Mouse (Mus musculus) midbrain, embryonic 11.5 days (tissue): ENCODE results near the gene 6030408B16Rik. TPM values are rescaled to one million over a fixed set of nuclear protein-coding genes. Genes with fewer than 3 reads are reported as not detected.

ENCODE experiments used
- ATAC-seq: fragments of 200-750 bp; cut with Nextera tagmentation; 2 replicates; pipeline ENCODE4 v1.8.0; 2017; ENCODE audit warnings: moderate TSS enrichment, moderate library complexity; ENCODE audit not compliant: low FRiP score
- DNase-seq: peaks from one replicate; pipeline ENCODE4 v3.0.0; 2015; ENCODE audit warnings: low spot score; ENCODE audit errors: missing footprints
- H3K27ac ChIP-seq: fragments of 300-500 bp; sonication (generic); 2 replicates; pipeline ENCODE4 v1.5.1; 2014; ENCODE audit warnings: low read depth, low read length
- H3K27me3 ChIP-seq: fragments of 300-500 bp; sonication (generic); 2 replicates; pipeline ENCODE4 v1.6.1; 2014; ENCODE audit warnings: mild to moderate bottlenecking, low read length, moderate library complexity, mixed read lengths; ENCODE audit not compliant: control insufficient read depth, insufficient read depth
- H3K36me3 ChIP-seq: fragments of 300-500 bp; sonication (generic); 2 replicates; pipeline ENCODE4 v1.6.1; 2014; ENCODE audit warnings: mild to moderate bottlenecking, low read length, moderate library complexity, mixed read lengths; ENCODE audit not compliant: control insufficient read depth, insufficient read depth
- H3K4me1 ChIP-seq: fragments of 300-500 bp; sonication (generic); 2 replicates; pipeline ENCODE4 v1.6.1; 2014; ENCODE audit warnings: low read length; ENCODE audit not compliant: control insufficient read depth, insufficient read depth
- H3K4me2 ChIP-seq: fragments of 300-500 bp; sonication (generic); 2 replicates; pipeline ENCODE4 v1.6.1; 2014; ENCODE audit warnings: mild to moderate bottlenecking, moderate library complexity
- H3K4me3 ChIP-seq: fragments of 300-500 bp; sonication (generic); 2 replicates; pipeline ENCODE4 v1.5.1; 2014; ENCODE audit warnings: low read depth, low read length
- H3K9ac ChIP-seq: fragments of 300-500 bp; sonication (generic); 2 replicates; pipeline ENCODE4 v1.6.1; 2014; ENCODE audit warnings: low read length
- H3K9me3 ChIP-seq: fragments of 300-500 bp; sonication (generic); 2 replicates; pipeline ENCODE4 v1.6.1; 2016; ENCODE audit warnings: low read length; ENCODE audit not compliant: control insufficient read depth
- WGBS: fragments of 180-500 bp; shearing (Covaris S2); extraction: QIAGEN DNeasy Blood & Tissue Kit; methylation state at CpG from one replicate; pipeline ENCODE4 v1.1.7; 2014; 5-methylcytosine and 5-hydroxymethylcytosine counted together
- polyA plus RNA-seq: library from polyadenylated mRNA; unstranded; fragments of >200 nt; fragmentation: Nextera tagmentation; extraction: Ambion mirVana; gene quantifications from 2 replicates; pipeline ENCODE4 v1.2.1, GENCODE M21; 2014

6030408B16Rik gene
- polyA plus RNA-seq, 1 experiment from 2014 or later, result not detected

DNA sequence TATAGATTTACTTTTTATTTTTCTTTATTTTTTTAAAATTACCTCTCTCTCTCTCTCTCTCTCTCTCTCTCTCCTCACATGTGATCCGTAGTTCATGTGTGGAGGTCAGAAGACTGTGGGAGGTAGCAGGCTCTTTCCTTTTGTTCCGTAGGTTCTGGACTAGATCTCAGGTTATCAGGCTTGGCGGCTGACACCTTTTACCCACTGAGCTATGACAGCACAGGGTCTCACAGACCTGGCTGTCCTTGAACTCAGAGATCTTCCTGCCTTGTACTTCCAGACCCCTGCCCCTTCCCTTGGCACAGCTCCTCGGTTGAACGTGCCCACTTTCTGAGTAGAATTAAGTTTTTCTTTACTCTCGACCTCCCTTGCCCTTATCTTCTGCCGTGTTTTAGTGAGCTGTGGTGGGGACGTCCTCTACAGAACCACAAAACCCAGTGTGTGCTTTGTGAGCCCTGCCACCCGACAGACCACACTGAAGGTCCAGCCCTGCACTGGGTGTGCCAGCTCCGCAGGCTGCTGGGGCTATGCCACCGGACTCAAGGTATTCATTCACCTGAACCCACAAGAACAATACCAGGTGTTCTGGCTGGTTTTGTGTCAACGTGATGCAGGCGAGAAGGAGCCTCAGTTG, 23.4 kb downstream of the 6030408B16Rik start:
- Histone ChIP-seq H3K4me3 (no peak overlapping the region), H3K27ac (no peak overlapping the region), H3K9me3 (no peaks in the 10 kb centered on the region), H3K36me3 (no peaks in the 10 kb centered on the region), H3K4me1 (peaks cover 4% of the 10 kb centered on the region; the same call in 1 of the 2 replicates), H3K27me3 (no peaks in the 10 kb centered on the region), H3K4me2 (peak overlapping the region; percentile 8; the same call in 1 of the 2 replicates), H3K9ac (no peak overlapping the region)
- WGBS, result 74% methylated on average over 13 of the region's 13 CpGs
- DNase-seq (peak; percentile 83), ATAC-seq (no peak)

DNA sequence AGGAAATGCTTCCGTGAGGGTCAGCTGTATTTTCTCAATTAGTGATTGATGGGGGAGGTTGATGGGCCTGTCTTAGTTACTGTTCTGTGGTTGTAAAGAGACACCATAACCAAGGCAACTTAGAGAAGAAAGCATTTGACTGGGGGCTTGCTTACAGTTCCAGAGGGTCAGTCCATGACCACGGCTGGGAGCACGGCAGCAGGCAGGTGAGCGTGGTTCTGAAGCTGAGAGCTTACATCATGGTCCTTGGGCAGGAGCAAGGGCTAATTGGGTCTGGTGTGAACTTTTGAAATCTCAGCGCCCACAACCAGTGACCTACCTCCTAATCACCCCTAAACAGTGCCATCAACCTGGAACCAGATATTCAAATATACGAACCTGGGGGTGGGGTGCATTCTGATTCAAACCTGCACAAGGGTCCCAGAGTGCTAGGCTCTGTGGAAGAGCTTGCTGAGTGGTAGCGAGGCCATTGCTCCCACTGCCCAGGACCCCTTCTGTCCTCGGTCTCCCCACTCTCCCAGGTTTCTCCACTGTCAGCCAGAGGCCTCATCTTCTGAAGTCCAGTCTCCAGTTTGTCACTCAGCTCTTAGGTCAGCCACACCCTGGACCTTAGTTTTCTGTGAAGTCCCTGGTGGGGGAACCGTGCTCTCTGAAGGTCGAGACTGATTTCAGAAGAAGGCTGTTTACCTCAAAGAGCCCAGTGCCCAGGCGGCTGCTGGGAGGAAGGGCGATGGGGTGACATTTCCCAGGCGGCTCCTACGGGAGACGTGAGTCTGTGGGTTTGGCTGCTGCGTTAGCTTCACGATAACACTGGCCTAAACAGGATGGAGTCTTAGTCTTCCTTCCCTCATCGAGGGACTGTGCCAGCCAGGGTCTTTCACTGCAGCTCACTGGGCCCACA, 24.2 kb downstream of the 6030408B16Rik start:
- no peak overlapping the region for H3K4me3 ChIP-seq
- WGBS, result 82% methylated on average over 18 of the region's 18 CpGs
- no peak overlapping the region for H3K4me2 ChIP-seq
- DNase-seq (peak; percentile 67), ATAC-seq (no peak)
- H3K27ac ChIP-seq, result no peak overlapping the region
- no peaks in the 10 kb centered on the region for H3K27me3 ChIP-seq
- H3K9ac ChIP-seq, result no peak overlapping the region
- no peaks in the 10 kb centered on the region for H3K9me3 ChIP-seq
- H3K4me1 ChIP-seq, result peaks cover 4% of the 10 kb centered on the region; the same call in 1 of the 2 replicates
- H3K36me3 ChIP-seq, result no peaks in the 10 kb centered on the region

DNA sequence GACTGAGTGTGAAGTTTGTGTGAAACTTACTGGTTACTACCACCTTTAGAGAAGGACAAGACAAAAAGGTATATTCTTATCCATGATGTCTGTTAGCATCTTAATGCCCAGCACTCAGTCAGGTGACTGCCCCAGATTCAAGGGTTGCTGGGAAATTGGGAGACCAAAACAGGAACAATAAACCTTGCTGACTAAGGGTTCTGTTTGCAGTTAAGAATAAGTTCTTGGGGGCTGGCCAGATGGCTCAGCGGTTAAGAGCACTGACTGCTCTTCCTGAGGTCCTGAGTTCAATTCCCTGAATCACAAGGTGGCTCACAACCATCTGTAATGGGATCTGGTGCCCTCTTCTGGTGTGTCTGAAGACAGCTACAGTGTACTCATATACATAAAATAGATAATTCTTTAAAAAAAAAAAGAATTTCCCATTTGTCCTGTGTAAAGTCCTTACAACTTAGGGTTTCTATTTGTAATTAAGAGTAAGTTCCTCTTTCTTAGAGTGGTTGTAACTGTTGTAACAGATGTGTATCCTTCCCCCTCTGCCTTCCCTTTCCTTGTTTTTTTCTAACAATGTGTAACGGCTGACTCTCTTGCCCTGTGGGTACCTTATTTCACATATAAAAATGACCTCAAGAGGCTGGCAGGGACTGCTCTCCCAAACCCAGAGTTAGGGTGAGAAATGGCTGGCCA, 24.9 kb downstream of the 6030408B16Rik start:
- Histone ChIP-seq H3K27ac (no peak overlapping the region), H3K4me2 (no peak overlapping the region), H3K9me3 (no peaks in the 10 kb centered on the region), H3K9ac (no peak overlapping the region), H3K4me1 (peaks cover 4% of the 10 kb centered on the region; the same call in 1 of the 2 replicates), H3K27me3 (no peaks in the 10 kb centered on the region), H3K4me3 (no peak overlapping the region), H3K36me3 (no peaks in the 10 kb centered on the region)
- no peak for DNase-seq
- ATAC-seq, result no peak
- WGBS, result 78% methylated on average over 2 of the region's 2 CpGs

DNA sequence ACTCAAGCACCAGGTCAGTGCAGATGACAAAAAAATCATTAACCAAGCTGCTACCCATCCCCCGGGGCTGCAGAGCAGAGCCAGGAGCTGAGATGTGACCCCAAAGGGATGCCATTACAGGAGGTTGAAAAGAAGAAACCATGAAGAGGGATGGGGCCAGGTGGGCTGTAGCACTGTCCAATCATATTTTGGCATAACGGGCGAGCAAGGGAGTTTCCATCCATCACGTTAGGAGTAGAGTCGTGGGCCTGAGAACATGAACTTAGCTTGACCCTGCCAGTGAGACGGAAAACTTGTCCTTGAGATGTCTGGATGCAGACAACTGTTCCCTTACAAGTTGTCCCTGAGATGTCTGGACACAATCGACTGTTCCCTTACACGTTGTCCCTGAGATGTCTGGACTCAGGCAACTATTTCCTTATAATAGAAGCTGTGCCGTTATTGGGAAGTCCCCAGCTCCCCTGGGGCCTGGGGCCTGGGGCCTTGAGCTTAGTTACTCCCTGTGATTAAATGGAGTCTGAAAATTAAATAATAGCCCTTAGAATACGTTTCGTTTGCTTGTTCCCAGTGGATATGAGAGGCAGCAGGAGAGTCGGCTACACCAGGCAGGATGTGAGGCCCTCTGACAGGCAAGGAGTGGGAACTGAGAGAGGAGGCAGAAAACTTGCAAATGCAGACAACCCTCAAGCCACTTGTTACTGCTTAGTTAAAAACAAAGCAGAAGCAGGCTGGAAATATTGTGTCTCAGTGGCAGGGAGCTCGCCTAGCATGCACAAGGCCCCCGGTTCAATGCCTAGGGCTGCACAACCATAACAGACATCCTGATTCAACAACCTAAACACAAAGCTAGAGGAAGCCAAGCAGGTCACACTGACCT, 26.1 kb downstream of the 6030408B16Rik start:
- no peak overlapping the region for H3K9ac ChIP-seq
- H3K27ac ChIP-seq, result no peak overlapping the region
- WGBS, result 77% methylated on average over 14 of the region's 14 CpGs
- no peak overlapping the region for H3K4me2 ChIP-seq
- ATAC-seq (no peak), DNase-seq (peak; percentile 37)
- H3K36me3 ChIP-seq, result no peaks in the 10 kb centered on the region
- H3K4me3 ChIP-seq, result no peak overlapping the region
- no peaks in the 10 kb centered on the region for H3K27me3 ChIP-seq
- no peaks in the 10 kb centered on the region for H3K9me3 ChIP-seq
- peaks cover 4% of the 10 kb centered on the region; the same call in 1 of the 2 replicates for H3K4me1 ChIP-seq

DNA sequence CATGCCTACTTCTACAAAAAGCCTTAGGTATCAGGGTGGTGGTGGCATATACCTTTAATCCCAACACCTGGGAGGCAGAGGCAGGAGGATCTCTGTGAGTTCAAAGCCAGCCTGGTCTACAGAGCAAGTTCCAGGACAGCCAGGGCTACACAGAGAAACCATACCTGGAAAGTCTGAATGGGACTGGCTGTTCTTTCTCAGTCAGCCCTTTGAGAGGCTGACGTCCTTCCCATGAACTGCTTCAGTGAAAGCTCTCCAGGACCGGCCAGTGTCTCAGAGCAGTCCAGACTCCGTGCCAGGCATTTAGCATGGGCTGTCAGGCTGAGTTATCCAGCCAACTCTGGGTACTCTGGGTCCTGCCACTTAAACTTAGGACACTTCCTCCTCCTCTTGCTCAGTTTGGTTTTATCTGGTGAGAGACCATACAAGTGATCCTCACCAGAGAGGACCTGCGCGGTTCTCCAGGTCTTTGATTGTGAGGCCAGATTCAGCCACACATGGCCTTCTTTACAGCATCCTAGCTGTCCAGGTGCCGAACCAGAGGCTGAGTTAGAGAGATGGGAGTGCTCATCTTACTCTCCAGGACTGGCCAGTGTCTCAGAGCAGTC, 27.1 kb downstream of the 6030408B16Rik start:
- Histone ChIP-seq H3K4me1 (peaks cover 4% of the 10 kb centered on the region; the same call in 1 of the 2 replicates), H3K27ac (no peak overlapping the region), H3K4me2 (no peak overlapping the region), H3K36me3 (no peaks in the 10 kb centered on the region), H3K9me3 (no peaks in the 10 kb centered on the region), H3K9ac (no peak overlapping the region), H3K4me3 (no peak overlapping the region), H3K27me3 (no peaks in the 10 kb centered on the region)
- no peak for ATAC-seq
- no peak for DNase-seq
- 78% methylated on average over 6 of the region's 6 CpGs for WGBS

DNA sequence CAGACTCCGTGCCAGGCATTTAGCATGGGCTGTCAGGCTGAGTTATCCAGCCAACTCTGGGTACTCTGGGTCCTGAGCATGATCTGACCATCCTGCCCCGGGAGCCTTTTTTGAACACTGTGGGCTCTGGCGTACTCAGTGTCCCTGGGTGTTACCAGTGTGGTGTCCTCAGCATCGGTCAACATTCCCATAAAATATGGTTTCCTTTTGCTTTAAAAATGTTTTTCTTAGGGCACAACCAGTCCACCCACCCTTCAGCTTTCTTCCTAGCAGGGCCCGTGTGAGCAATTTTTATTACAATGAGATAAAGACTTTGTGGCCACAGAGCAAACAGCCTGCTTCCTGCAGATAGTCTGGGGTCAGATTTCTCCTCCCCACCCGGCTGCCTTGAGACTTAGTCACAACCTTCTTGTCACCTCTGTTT, 27.6 kb downstream of the 6030408B16Rik start:
- ATAC-seq (no peak), DNase-seq (peak; percentile 37)
- Histone ChIP-seq H3K27me3 (no peaks in the 10 kb centered on the region), H3K9ac (no peak overlapping the region), H3K27ac (no peak overlapping the region), H3K4me3 (no peak overlapping the region), H3K9me3 (no peaks in the 10 kb centered on the region), H3K4me2 (no peak overlapping the region), H3K36me3 (no peaks in the 10 kb centered on the region), H3K4me1 (peaks cover 4% of the 10 kb centered on the region; the same call in 1 of the 2 replicates)
- 70% methylated on average over 6 of the region's 6 CpGs for WGBS

DNA sequence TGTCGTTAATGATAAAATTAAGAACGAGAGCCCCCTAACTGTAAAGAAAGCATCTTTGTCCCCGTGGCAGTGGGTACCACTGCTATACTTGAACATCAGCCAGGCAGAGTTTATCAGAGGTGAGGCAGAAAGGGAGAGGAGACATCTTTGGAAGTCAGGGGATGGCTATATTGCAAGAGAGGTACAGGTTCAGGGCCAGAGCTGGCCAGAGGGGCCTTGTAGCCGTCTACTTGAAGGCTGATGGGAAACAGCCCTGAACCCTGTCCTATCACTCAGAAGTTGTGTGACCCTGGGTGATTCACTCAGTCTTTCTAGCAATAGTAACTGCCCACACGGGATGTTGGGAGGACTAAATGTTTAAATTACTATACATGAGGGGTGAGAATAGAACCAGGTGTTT, 28.1 kb downstream of the 6030408B16Rik start:
- DNase-seq (peak; percentile 61), ATAC-seq (no peak)
- Histone ChIP-seq H3K27ac (no peak overlapping the region), H3K36me3 (no peaks in the 10 kb centered on the region), H3K9ac (no peak overlapping the region), H3K9me3 (no peaks in the 10 kb centered on the region), H3K27me3 (no peaks in the 10 kb centered on the region), H3K4me1 (peaks cover 1% of the 10 kb centered on the region; the same call in 1 of the 2 replicates), H3K4me2 (no peak overlapping the region), H3K4me3 (no peak overlapping the region)
- 77% methylated on average over 5 of the region's 5 CpGs for WGBS

- Histone ChIP-seq H3K27ac (no peak overlapping the region), H3K9me3 (no peaks in the 10 kb centered on the region), H3K36me3 (no peaks in the 10 kb centered on the region), H3K27me3 (no peaks in the 10 kb centered on the region), H3K9ac (no peak overlapping the region), H3K4me3 (no peak overlapping the region), H3K4me1 (no peaks in the 10 kb centered on the region), H3K4me2 (no peak overlapping the region)
- WGBS, result 82% methylated on average over 5 of the region's 5 CpGs
- DNase-seq (peak; percentile 62), ATAC-seq (no peak)
Measured at GRCm38 (mm10) chr15:101322106-101322505, 29.1 kb downstream of the 6030408B16Rik start.
